Mouse (Mus musculus) heart, postnatal 14 days (tissue): ENCODE measurements around the gene Ifng. TPM values are rescaled to one million over a fixed set of nuclear protein-coding genes. Genes with fewer than 3 reads are reported as not detected.

Experiments used
- DNase-seq, 2 experiments: peaks; one replicate each; pipeline ENCODE4 v3.0.0; 2021 to 2022
- intact Hi-C: fragments of 180-260 bp; cut with DNase I; formaldehyde crosslinking; loops from one replicate; pipeline ENCODE4 v1.15.1; 2025
- total RNA-seq, 2 experiments: library from RNA; stranded (reverse); gene quantifications; 2 replicates each; pipeline ENCODE4 v1.2.3; 2021

Ifng gene
- total RNA-seq, 2 experiments from 2014 or later: not detected

DNA sequence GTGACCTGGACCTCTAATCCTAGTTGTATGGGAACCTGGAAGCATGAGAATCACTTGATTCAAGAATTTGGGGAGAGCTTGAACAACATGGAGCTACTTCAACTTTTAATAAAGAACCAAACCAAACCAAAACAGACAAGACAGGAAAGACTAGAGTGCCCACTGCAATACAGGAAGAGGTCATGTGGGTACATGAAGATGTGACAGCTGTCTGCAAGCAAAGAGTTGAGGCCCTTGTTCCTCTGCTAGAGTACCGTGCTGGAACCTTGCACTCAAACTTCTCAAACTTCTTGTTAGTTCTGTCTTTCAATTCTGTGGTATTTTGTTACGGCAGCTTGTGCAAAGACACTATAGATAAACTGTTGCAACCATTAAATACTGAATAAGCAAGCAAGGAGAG, 36.5 kb downstream of the Ifng start:
- DNase-seq: no peak
- intact Hi-C loops: no loop called here

DNA sequence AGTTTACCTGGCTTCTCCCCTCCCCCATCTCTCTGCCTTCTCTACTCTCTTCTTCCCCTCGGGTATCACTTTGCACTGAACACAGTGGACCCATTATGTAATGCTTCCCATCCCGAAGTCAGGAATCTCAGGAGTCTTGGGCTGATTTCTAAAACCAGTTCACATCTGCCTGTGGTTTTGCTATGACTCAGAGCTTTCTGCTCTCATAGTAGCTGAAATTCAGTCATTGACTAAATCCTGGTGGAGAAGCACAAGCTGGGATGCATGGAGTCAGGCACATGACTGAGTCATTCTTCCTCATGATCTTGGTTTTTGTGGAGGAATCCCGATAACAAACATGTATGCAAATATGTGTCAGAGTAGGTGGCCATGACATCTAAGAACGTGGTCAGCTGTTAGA, 38.4 kb downstream of the Ifng start:
- intact Hi-C loops: no loop called here
- DNase-seq: no peak

DNA sequence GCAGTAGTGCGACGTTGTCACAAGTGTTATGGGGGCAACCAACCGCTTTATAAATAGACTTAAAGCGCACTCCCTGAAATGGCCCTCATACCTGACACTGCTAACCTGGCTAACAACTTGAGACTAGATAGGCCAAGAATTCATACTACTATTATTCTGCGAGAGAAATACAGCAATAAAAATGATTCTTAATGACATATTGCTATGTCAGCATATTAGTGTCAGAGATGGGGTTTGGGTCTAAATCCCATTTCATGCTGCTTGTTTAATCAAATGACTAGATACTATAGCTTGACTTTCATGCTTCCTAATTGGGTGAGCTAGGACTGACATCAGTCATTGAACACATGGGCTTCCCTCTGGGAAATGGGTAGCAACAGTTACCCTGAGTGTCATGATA, 39.3 kb downstream of the Ifng start:
- intact Hi-C loops: no loop called here
- no peak for DNase-seq

DNA sequence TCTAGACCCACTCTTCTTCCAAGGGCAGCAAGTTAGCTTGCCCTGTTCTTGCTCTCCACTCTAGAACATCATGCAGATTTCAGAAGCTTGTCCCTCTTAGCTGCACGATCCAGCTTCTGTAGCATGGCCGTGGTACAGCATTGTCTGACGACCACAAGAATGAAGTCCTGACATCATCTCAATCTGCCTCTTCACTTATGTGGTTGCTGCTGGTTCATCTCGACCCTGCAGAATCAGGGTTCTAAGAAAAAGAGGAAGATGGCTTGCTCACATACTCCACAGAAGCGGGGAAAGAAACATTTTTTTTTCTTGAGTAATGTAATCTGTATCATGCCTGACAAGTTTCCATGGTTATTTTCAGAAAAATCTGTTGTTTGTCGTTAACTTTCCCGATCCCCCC, 39.9 kb downstream of the Ifng start:
- no peak for DNase-seq
- intact Hi-C loops: no loop called here

DNA sequence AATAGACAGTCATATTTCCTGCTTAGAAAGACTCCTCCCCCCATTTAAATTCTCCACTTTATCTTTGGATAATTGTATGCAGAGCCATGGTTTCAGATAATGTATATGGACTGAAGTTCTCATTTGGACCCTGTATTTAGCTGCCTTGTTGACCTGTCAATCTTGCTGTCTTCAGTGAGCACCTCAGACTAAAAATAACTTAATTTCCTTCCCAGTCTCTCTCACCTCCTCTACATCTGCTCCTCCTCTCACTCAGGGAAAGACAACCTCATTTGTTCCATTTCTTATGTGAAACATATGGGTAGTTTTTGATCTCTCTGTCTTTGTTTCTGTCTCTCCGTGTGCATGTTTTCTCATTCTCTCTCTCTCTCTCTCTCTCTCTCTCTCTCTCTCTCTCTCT, 53.3 kb downstream of the Ifng start:
- intact Hi-C loops: no loop called here
- DNase-seq: no peak

DNA sequence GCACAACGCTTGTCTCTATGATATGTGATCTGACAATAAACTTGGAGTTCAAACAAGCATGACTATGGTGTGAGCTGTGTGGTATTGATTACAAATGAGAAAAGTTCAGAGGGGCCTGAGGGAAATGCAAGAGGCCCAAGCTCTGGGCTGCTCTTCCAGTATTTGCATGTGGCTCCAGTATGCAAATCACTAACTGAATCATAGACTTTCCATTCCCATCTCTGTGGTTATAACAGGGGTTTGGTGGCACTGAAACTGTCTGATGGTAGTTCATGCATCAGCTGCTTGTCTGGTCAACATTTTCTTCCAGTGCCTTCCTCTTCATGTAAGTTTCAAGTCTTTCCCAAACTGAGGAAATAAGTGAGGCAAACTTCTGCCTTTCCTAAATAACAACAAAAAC, 54.5 kb downstream of the Ifng start:
- intact Hi-C loops: no loop called here
- DNase-seq: no peak

Other genes with a start within 250 kb of the Ifng start
- not detected for gene Il22, start 236.1 kb upstream of the Ifng start, total RNA-seq
- under 1 TPM; 0.43 to 0.59 TPM for gene Gm32717, start 200.3 kb upstream of the Ifng start, total RNA-seq
- under 1 TPM; 0.43 to 0.59 TPM for gene Gm32802, start 182.4 kb upstream of the Ifng start, total RNA-seq
- not detected for gene Iltifb, start 146.0 kb upstream of the Ifng start, total RNA-seq
- gene Gm9040, start 114.1 kb upstream of the Ifng start, total RNA-seq: not detected
- not detected for gene Gm9044, start 108.6 kb upstream of the Ifng start, total RNA-seq
- gene Gm9045, start 103.2 kb upstream of the Ifng start, total RNA-seq: not detected
- gene Gm9046, start 97.8 kb upstream of the Ifng start, total RNA-seq: not detected
- not detected for gene Gm9048, start 92.4 kb upstream of the Ifng start, total RNA-seq
- gene Gm9049, start 86.9 kb upstream of the Ifng start, total RNA-seq: not detected